Mouse (Mus musculus) lung, embryonic 15.5 days (tissue): ENCODE results near the gene Mroh8. TPM values are rescaled to one million over a fixed set of nuclear protein-coding genes. Genes with fewer than 3 reads are reported as not detected.
A peak's percentile ranks its signal among the peaks of the same experiment; 100 is the strongest.

Experiments used
- ATAC-seq: fragments of 200-750 bp; cut with Nextera tagmentation; 2 replicates; pipeline ENCODE4 v1.8.0; 2017; ENCODE audit warnings: moderate number of reproducible peaks, borderline replicate concordance; ENCODE audit not compliant: low FRiP score, low TSS enrichment; ENCODE audit errors: extremely low read depth
- H3K27ac ChIP-seq: fragments of 300-500 bp; sonication (generic); 2 replicates; pipeline ENCODE4 v1.5.1; 2015; ENCODE audit warnings: moderate library complexity, mild to moderate bottlenecking, inconsistent platforms
- H3K27me3 ChIP-seq: fragments of 300-500 bp; sonication (generic); 2 replicates; pipeline ENCODE4 v1.6.1; 2015; ENCODE audit warnings: inconsistent platforms
- H3K36me3 ChIP-seq: fragments of 300-500 bp; sonication (generic); 2 replicates; pipeline ENCODE4 v1.6.1; 2015; ENCODE audit warnings: inconsistent platforms
- H3K4me1 ChIP-seq: fragments of 300-500 bp; sonication (generic); 2 replicates; pipeline ENCODE4 v1.6.1; 2015; ENCODE audit warnings: inconsistent platforms
- H3K4me2 ChIP-seq: fragments of 300-500 bp; sonication (generic); 2 replicates; pipeline ENCODE4 v1.6.1; 2015; ENCODE audit warnings: inconsistent platforms, mild to moderate bottlenecking, moderate library complexity
- H3K4me3 ChIP-seq: fragments of 300-500 bp; sonication (generic); 2 replicates; pipeline ENCODE4 v1.5.1; 2015; ENCODE audit warnings: mild to moderate bottlenecking, inconsistent platforms
- H3K9ac ChIP-seq: fragments of 300-500 bp; sonication (generic); 2 replicates; pipeline ENCODE4 v1.6.1; 2015; ENCODE audit warnings: inconsistent platforms
- H3K9me3 ChIP-seq: fragments of 300-500 bp; sonication (generic); 2 replicates; pipeline ENCODE4 v1.6.1; 2016; ENCODE audit warnings: inconsistent platforms
- WGBS: fragments of 180-500 bp; shearing (Covaris S2); methylation state at CpG from one replicate; pipeline ENCODE4 v1.1.7; 2015; 5-methylcytosine and 5-hydroxymethylcytosine counted together
- polyA plus RNA-seq: library from polyadenylated mRNA; unstranded; fragments of >200 nt; fragmentation: Nextera tagmentation; extraction: Ambion mirVana; gene quantifications from 2 replicates; pipeline ENCODE4 v1.2.1, GENCODE M21; 2015

The Mroh8 gene
- polyA plus RNA-seq: 0.38 and 0.80 TPM in 2 replicates

GRCm38 (mm10) chr2:157279416-157279800, at the start of gene Mroh8:
Gene Mroh8 (minus strand): TSS chr2:157279549.
- H3K27me3 ChIP-seq: no peaks in the 10 kb centered on the region
- peak within 1 kb of the TSS; percentile 66 for H3K4me2 ChIP-seq
- no peaks in the 10 kb centered on the region for H3K9me3 ChIP-seq
- under 1% methylated on average over 32 of the region's 32 CpGs for WGBS
- peaks cover 18% of the 10 kb centered on the region for H3K4me1 ChIP-seq
- peak within 1 kb of the TSS; percentile 95 for H3K27ac ChIP-seq
- H3K4me3 ChIP-seq: peak within 1 kb of the TSS; percentile 99
- ATAC-seq: peak; percentile 61
- H3K9ac ChIP-seq: peak within 1 kb of the TSS; percentile 99
- H3K36me3 ChIP-seq: peaks cover 15% of the 10 kb centered on the region

DNA sequence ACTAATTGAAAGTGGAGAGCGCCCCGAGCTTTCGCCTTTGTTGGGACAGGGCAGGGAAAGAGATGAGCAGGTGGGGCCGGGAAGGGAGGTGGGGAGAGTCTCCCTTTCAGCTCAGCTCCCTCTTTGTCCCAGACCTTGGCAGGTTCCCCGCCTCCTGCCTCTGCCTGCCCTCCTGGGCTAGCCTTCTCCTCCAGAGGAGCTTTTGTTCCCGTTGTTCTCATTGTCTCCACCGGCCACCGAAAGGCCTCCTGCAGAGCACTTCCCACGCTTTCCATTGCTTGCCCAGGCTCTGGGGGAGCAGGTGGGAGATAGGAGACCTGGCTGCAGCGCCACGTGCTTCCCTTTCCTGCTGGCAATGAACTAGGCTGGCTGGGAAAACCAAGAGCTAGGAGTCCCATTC, 49.2 kb upstream of the Mroh8 start:
- no peaks in the 10 kb centered on the region for H3K9me3 ChIP-seq
- 42% methylated on average over 11 of the region's 11 CpGs for WGBS
- H3K4me1 ChIP-seq: no peaks in the 10 kb centered on the region
- no peaks in the 10 kb centered on the region for H3K27me3 ChIP-seq
- no peak overlapping the region for H3K4me3 ChIP-seq
- no peak overlapping the region for H3K4me2 ChIP-seq
- no peak overlapping the region for H3K9ac ChIP-seq
- H3K36me3 ChIP-seq: peaks cover 36% of the 10 kb centered on the region
- H3K27ac ChIP-seq: no peak overlapping the region
- ATAC-seq: no peak

GRCm38 (mm10) chr2:157328106-157328505, 48.8 kb upstream of the Mroh8 start:
- H3K9me3 ChIP-seq: no peaks in the 10 kb centered on the region
- WGBS: 42% methylated on average over 5 of the region's 5 CpGs
- no peaks in the 10 kb centered on the region for H3K4me1 ChIP-seq
- no peak overlapping the region for H3K9ac ChIP-seq
- H3K4me2 ChIP-seq: no peak overlapping the region
- no peak for ATAC-seq
- H3K27me3 ChIP-seq: no peaks in the 10 kb centered on the region
- H3K27ac ChIP-seq: no peak overlapping the region
- peaks cover 40% of the 10 kb centered on the region for H3K36me3 ChIP-seq
- no peak overlapping the region for H3K4me3 ChIP-seq

GRCm38 (mm10) chr2:157325238-157325637, 45.9 kb upstream of the Mroh8 start:
- no peak overlapping the region for H3K9ac ChIP-seq
- ATAC-seq: no peak
- H3K4me3 ChIP-seq: no peak overlapping the region
- WGBS: 82% methylated on average over 2 of the region's 2 CpGs
- H3K27ac ChIP-seq: no peak overlapping the region
- no peaks in the 10 kb centered on the region for H3K9me3 ChIP-seq
- peaks cover 66% of the 10 kb centered on the region for H3K36me3 ChIP-seq
- H3K27me3 ChIP-seq: no peaks in the 10 kb centered on the region
- H3K4me2 ChIP-seq: no peak overlapping the region
- no peaks in the 10 kb centered on the region for H3K4me1 ChIP-seq

DNA sequence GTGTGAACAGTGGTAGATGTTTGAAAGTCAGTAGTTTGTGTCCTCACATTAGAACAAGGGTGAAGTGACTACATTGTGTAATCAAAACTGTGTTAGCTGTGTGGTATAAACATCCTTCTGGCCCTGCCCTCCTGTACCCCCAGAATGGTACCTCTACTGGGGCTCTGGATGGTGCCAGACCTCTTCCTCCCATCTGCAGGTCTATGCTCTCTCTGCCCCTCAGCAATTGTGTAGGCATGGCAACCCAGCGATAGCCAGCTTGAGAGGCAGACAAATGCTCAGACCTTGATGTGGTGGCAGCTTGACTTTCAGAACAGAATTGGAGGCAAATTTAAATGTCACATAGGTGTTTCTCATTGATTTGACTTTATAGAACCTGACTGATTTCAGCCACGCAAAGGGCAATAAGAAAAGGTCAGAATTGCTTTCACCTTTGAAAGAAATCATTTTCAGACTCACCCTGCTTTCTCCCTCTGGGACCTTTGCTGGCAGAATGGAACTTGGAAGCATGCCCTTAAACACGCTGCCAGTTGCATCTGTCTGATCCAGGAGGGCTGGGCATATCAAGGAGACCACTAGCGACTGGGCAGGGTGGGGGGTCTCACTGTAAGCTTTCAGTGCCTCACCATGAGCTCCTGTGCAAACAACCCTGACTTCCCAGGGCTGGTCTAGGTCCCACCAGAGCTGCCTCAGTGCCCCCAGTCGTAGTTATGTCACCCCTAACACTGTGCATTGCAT, 42.8 kb upstream of the Mroh8 start:
- no peaks in the 10 kb centered on the region for H3K27me3 ChIP-seq
- H3K9me3 ChIP-seq: no peaks in the 10 kb centered on the region
- no peak overlapping the region for H3K4me2 ChIP-seq
- no peak for ATAC-seq
- no peak overlapping the region for H3K4me3 ChIP-seq
- no peak overlapping the region for H3K9ac ChIP-seq
- H3K27ac ChIP-seq: no peak overlapping the region
- no peaks in the 10 kb centered on the region for H3K4me1 ChIP-seq
- WGBS: 80% methylated on average over 5 of the region's 5 CpGs
- H3K36me3 ChIP-seq: peaks cover 87% of the 10 kb centered on the region

DNA sequence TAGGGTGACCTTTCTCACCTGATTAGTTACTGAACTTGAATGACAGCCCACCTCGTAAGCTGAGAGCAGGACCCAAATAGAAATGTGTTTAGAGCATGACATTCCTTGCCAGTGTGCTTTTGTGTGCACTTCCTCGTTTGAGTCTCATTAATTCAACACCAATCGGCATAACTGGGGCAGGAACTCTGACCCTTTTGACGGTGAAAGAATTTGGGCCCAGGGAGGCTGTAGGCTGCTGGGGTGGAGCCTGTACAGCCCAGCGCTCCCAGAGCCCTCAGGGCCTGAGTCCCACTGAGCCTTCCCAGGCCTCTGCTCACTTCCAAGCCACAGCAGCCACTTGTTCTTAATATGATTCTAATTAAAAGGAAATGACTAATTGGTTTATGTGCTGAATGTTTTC, 41.5 kb upstream of the Mroh8 start:
- H3K36me3 ChIP-seq: peaks cover 86% of the 10 kb centered on the region
- 48% methylated on average over 5 of the region's 5 CpGs for WGBS
- no peak for ATAC-seq

DNA sequence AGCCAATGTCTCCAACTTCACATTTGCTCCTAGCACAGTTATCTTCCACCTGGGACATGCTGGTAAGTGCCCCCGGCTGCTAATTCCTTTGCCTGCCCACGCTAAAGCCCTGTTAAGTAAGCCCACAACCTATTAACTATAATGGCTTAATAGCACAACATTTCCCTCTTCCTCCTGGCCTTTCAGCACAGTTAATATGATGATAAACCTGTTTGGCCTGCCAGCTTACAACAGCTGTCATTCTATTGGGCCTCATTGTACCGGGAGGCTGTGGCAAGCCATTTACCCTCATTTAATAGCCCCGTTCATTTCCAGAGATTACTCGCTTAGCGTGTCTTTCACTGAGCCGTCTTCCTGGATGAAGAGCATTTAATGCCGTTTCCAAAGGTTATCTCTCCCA, 40.8 kb upstream of the Mroh8 start:
- Histone ChIP-seq H3K9me3 (no peaks in the 10 kb centered on the region), H3K27ac (no peak overlapping the region), H3K9ac (no peak overlapping the region), H3K36me3 (peaks cover 85% of the 10 kb centered on the region), H3K27me3 (no peaks in the 10 kb centered on the region), H3K4me3 (no peak overlapping the region), H3K4me2 (no peak overlapping the region), H3K4me1 (peaks cover 7% of the 10 kb centered on the region; the same call in 1 of the 2 replicates)
- 84% methylated on average over 8 of the region's 8 CpGs for WGBS
- no peak for ATAC-seq

More for the DNA sequence above, 41.5 kb upstream of the Mroh8 start:
- Histone ChIP-seq H3K27ac (no peak overlapping the region), H3K4me1 (peaks cover 7% of the 10 kb centered on the region; the same call in 1 of the 2 replicates), H3K9me3 (no peaks in the 10 kb centered on the region), H3K9ac (no peak overlapping the region), H3K4me3 (no peak overlapping the region), H3K4me2 (no peak overlapping the region), H3K27me3 (no peaks in the 10 kb centered on the region)

GRCm38 (mm10) chr2:157317220-157317619, 37.9 kb upstream of the Mroh8 start:
- WGBS: 84% methylated on average over 6 of the region's 6 CpGs
- no peak for ATAC-seq
- H3K27ac ChIP-seq: peak overlapping the region; percentile 72

GRCm38 (mm10) chr2:157316358-157316933, 37.1 kb upstream of the Mroh8 start:
- ATAC-seq: peak; percentile 61; the same call in 1 of the 2 replicates
- Histone ChIP-seq H3K27me3 (no peaks in the 10 kb centered on the region), H3K27ac (peak overlapping the region; percentile 72), H3K4me3 (no peak overlapping the region), H3K4me2 (no peak overlapping the region), H3K9ac (no peak overlapping the region), H3K4me1 (peaks cover 7% of the 10 kb centered on the region; the same call in 1 of the 2 replicates), H3K9me3 (no peaks in the 10 kb centered on the region), H3K36me3 (peaks cover 87% of the 10 kb centered on the region)
- WGBS: 72% methylated on average over 14 of the region's 14 CpGs

More at GRCm38 (mm10) chr2:157317220-157317619, 37.9 kb upstream of the Mroh8 start:
- Histone ChIP-seq H3K27me3 (no peaks in the 10 kb centered on the region), H3K9ac (no peak overlapping the region), H3K36me3 (peaks cover 87% of the 10 kb centered on the region), H3K4me3 (no peak overlapping the region), H3K9me3 (no peaks in the 10 kb centered on the region), H3K4me1 (peaks cover 7% of the 10 kb centered on the region; the same call in 1 of the 2 replicates), H3K4me2 (no peak overlapping the region)

DNA sequence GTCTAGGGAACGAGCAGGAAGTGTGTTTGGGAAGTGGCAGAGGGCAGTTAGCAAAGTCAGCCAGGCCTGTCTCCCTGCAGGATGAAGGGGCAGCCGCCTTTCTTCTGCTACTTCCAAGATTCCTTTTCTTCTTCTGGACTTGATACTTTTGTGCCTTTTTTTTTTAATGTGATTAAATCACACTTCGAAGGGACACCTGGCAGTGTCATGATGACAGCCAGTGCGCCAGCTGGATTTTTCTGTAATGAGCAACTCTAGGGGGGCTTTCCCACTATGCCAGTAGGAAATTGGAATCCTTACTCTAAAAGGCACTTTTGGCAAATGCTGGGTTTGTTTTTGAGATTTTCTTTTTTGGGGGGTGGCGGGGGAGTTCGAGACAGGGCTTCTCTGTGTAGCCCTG, 36.1 kb upstream of the Mroh8 start:
- Histone ChIP-seq H3K4me1 (peaks cover 7% of the 10 kb centered on the region; the same call in 1 of the 2 replicates), H3K27ac (no peak overlapping the region), H3K27me3 (no peaks in the 10 kb centered on the region), H3K9ac (no peak overlapping the region), H3K9me3 (no peaks in the 10 kb centered on the region), H3K36me3 (peaks cover 89% of the 10 kb centered on the region), H3K4me2 (no peak overlapping the region), H3K4me3 (no peak overlapping the region)
- 83% methylated on average over 6 of the region's 6 CpGs for WGBS
- no peak for ATAC-seq

DNA sequence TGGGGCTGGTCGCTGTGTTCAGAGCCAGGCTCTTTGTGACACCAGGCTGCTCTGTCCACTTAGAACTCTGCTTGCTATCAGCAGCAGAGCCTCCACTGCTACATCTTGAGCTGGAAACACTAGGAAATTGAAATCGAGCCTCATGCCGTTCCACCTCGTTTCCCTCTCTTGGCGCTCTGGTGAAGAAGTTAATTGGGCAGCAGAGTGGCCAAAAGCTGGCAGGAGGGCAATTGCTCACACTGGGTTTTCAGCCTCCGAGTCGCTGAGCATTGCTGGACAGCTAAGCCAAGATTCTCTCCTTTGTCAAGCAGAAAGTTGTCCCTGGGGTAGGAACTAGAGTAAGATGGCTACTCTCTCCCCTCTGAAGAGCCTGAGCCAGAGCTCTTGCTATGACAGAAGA, 35.0 kb upstream of the Mroh8 start:
- Histone ChIP-seq H3K9ac (no peak overlapping the region), H3K4me3 (no peak overlapping the region), H3K4me2 (no peak overlapping the region), H3K36me3 (peaks cover 93% of the 10 kb centered on the region), H3K27me3 (no peaks in the 10 kb centered on the region), H3K4me1 (peaks cover 7% of the 10 kb centered on the region; the same call in 1 of the 2 replicates), H3K27ac (no peak overlapping the region), H3K9me3 (no peaks in the 10 kb centered on the region)
- ATAC-seq: no peak
- WGBS: 92% methylated on average over 7 of the region's 7 CpGs

- Histone ChIP-seq H3K9ac (no peak overlapping the region), H3K27me3 (no peaks in the 10 kb centered on the region), H3K27ac (no peak overlapping the region), H3K4me1 (peaks cover 10% of the 10 kb centered on the region; the same call in 1 of the 2 replicates), H3K36me3 (peaks cover 94% of the 10 kb centered on the region), H3K4me2 (no peak overlapping the region), H3K4me3 (no peak overlapping the region), H3K9me3 (no peaks in the 10 kb centered on the region)
- 91% methylated on average over 3 of the region's 3 CpGs for WGBS
- ATAC-seq: no peak
Measured at GRCm38 (mm10) chr2:157313718-157314117, 34.4 kb upstream of the Mroh8 start.
